Mouse (Mus musculus) intestine, postnatal 0 days (tissue): Measurements from ENCODE around the gene Pik3r1. TPM values are rescaled to one million over a fixed set of nuclear protein-coding genes. Genes with fewer than 3 reads are reported as not detected.

Source experiments
- ATAC-seq: fragments of 200-750 bp; cut with Nextera tagmentation; 2 replicates; pipeline ENCODE4 v1.8.0; 2017; ENCODE audit warnings: mild to moderate bottlenecking, moderate TSS enrichment, moderate library complexity
- H3K27ac ChIP-seq: fragments of 300-500 bp; sonication (generic); 2 replicates; pipeline ENCODE4 v1.5.1; 2014; ENCODE audit warnings: mild to moderate bottlenecking, low read depth, low read length, moderate library complexity
- H3K27me3 ChIP-seq: fragments of 300-500 bp; sonication (generic); replicated peaks from 2 replicates; pipeline ENCODE4 v1.6.1; 2014; ENCODE audit warnings: low read length, mixed read lengths; ENCODE audit not compliant: control insufficient read depth, insufficient read depth
- H3K36me3 ChIP-seq: fragments of 300-500 bp; sonication (generic); 2 replicates; pipeline ENCODE4 v1.6.1; 2014; ENCODE audit warnings: mild to moderate bottlenecking, moderate library complexity; ENCODE audit not compliant: control insufficient read depth, insufficient read depth
- H3K4me1 ChIP-seq: fragments of 300-500 bp; sonication (generic); replicated peaks from 2 replicates; pipeline ENCODE4 v1.6.1; 2014; ENCODE audit warnings: antibody characterized with exemption, low read length, mixed read lengths; ENCODE audit not compliant: control insufficient read depth, insufficient read depth
- H3K4me2 ChIP-seq: fragments of 300-500 bp; sonication (generic); replicated peaks from 2 replicates; pipeline ENCODE4 v1.6.1; 2014; ENCODE audit warnings: low read depth, mild to moderate bottlenecking, moderate library complexity
- H3K4me3 ChIP-seq: fragments of 300-500 bp; sonication (generic); 2 replicates; pipeline ENCODE4 v1.5.1; 2014; ENCODE audit warnings: low read depth, low read length
- H3K9ac ChIP-seq: fragments of 300-500 bp; sonication (generic); 2 replicates; pipeline ENCODE4 v1.6.1; 2014; ENCODE audit warnings: mild to moderate bottlenecking, low read depth, low read length
- H3K9me3 ChIP-seq: fragments of 300-500 bp; sonication (generic); 2 replicates; pipeline ENCODE4 v1.6.1; 2016; ENCODE audit warnings: mixed run types; ENCODE audit not compliant: control insufficient read depth
- CTCF ChIP-seq: sonication (generic); IDR thresholded peaks from 2 replicates; pipeline ENCODE4 v1.5.1; 2016; ENCODE audit warnings: low read depth, mild to moderate bottlenecking, control low read depth, antibody characterized with exemption, moderate library complexity
- WGBS: fragments of 180-500 bp; shearing (Covaris S2); extraction: QIAGEN DNeasy Blood & Tissue Kit; methylation state at CpG from one replicate; pipeline ENCODE4 v1.1.7; 2014; 5-methylcytosine and 5-hydroxymethylcytosine counted together
- polyA plus RNA-seq: library from polyadenylated mRNA; unstranded; fragments of >200 nt; fragmentation: Nextera tagmentation; extraction: Ambion mirVana; gene quantifications from 2 replicates; pipeline ENCODE4 v1.2.1, GENCODE M21; 2015

Pik3r1 gene
- polyA plus RNA-seq, 1 experiment from 2014 or later, result 14.7 TPM

DNA sequence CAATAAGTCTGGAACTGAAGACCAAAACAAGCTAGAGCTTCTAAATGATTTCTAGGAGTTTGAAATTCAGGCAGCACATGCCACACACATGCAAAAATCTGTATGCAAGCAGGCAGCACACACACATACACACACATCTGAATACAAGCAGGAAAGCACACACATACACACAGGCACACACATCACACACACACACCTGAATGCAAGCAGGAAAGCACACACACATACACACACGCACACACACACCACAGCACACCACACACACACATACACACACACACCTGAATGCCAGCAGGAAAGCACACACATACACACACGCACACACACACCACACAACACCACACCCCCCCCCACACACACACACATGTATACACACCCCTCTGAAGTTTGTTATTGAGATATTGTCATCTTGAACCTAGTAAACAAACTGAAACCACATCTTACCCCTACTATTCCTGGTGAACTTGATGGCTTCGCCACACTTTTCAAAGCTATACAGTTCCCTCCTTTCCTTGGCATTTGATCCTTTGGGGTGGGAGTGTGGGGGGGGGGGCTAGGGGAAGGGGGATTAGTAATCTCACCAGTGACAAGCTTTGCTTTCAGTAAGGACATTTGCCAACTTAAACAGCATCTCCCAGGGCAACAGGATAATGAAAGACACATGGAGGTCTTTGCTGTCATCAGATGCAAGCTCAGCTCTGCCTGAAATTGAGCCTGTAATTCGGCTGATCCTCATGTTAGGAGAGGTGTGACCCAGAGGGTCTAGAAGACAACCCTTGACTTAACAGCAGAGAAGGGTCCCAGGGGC, 38.6 kb downstream of the Pik3r1 start:
- 80% methylated on average over 4 of the region's 4 CpGs for WGBS
- Histone ChIP-seq H3K27ac (no peak overlapping the region), H3K4me3 (no peak overlapping the region), H3K4me1 (no peaks in the 10 kb centered on the region; the same call in 1 of the 2 replicates), H3K36me3 (no peaks in the 10 kb centered on the region; the same call in 1 of the 2 replicates), H3K9ac (no peak overlapping the region), H3K27me3 (no peaks in the 10 kb centered on the region), H3K9me3 (no peaks in the 10 kb centered on the region), H3K4me2 (no peak overlapping the region)
- TF ChIP-seq CTCF, result no peak
- 0 out of 2 replicates have a peak, but pooled peaks have one; percentile 36 for ATAC-seq

DNA sequence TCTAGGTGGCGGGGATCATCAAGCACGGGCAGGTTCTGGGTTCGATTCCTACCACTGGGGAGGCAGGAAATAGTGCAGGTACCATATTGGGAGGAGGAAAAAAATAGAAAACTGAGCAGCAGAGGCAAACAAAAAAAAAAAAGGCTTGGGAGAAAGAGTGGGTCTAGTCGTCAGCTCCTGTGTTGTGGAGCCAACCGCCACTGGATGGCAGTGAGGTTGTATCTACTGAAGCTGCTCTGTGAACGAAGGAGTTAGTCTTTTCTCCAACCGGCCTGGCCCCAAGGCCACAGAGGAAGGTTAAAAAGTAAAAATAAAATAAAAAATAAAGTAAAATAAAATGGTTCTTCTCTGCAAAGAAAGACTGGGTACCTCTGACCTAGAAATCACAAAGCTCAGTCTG, 39.2 kb downstream of the Pik3r1 start:
- ATAC-seq, result no peak
- no peak overlapping the region for H3K4me2 ChIP-seq
- 68% methylated on average over 7 of the region's 7 CpGs for WGBS
- H3K27ac ChIP-seq, result no peak overlapping the region
- no peak overlapping the region for H3K9ac ChIP-seq
- peak; percentile 74 for TF ChIP-seq CTCF
- no peaks in the 10 kb centered on the region; the same call in 1 of the 2 replicates for H3K4me1 ChIP-seq
- no peak overlapping the region for H3K4me3 ChIP-seq
- no peaks in the 10 kb centered on the region for H3K9me3 ChIP-seq
- no peaks in the 10 kb centered on the region for H3K27me3 ChIP-seq
- H3K36me3 ChIP-seq, result no peaks in the 10 kb centered on the region; the same call in 1 of the 2 replicates

DNA sequence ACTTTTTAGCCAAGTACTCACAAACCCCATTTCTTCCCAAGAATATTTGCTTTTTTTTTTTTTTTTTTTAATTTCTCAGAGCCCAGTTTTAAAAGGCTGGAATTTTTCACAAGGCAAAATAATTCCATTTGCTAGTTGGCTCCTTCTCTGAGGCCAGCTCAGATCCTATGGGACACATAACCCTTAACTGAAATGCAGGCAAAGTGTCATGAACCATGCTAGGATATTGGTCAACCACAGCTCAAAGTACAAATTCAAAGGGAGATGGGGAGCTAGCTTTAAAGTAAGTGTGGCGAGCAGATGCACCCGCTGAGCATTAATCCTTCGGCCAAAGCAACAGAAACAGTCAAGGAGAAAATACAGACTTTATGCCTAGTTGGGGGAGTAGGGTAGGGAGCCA, 39.7 kb downstream of the Pik3r1 start:
- Histone ChIP-seq H3K36me3 (no peaks in the 10 kb centered on the region; the same call in 1 of the 2 replicates), H3K27ac (no peak overlapping the region), H3K4me3 (no peak overlapping the region), H3K9ac (no peak overlapping the region), H3K4me1 (no peaks in the 10 kb centered on the region; the same call in 1 of the 2 replicates), H3K27me3 (no peaks in the 10 kb centered on the region), H3K9me3 (no peaks in the 10 kb centered on the region), H3K4me2 (no peak overlapping the region)
- TF ChIP-seq CTCF, result no peak
- 83% methylated on average over 3 of the region's 3 CpGs for WGBS
- no peak for ATAC-seq

DNA sequence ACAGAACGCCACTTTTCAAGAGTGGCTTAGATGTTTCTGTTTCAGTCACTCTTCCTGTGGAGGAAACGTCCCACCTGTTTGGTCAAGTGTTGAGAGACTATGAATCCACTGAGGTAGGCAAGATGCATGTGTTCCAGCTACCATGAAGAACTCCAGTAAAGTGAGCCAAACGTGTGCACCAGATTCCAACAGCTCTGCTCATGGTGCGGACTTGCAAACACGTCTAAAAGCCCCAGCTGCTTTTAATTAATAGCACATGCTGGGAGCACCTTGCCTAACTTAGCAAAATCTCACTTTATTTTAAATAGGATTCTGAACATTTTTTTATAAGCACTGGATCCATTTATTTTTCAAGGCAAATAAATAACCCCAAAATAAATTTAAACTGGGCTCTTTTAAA, 40.2 kb downstream of the Pik3r1 start:
- no peak for ATAC-seq

DNA sequence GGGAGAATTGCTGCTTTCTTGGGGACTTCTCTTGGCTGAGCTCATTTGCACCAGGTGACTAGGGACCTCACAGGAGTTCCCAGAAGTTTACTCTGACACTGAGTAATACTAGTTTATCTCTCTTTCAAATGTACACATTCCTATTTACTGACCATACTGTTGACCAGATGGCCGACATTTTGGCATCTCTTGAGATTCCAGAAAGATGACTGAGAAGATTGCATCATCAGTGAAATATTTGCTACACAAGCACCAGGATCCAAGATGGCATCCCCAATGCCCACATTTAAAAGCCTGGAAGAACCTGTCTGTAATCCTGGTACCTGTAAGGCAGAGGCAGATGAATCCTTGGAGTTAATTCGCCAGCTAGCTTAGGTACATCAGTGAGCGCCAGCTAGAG, 41.1 kb downstream of the Pik3r1 start:
- Histone ChIP-seq H3K27me3 (no peaks in the 10 kb centered on the region), H3K27ac (no peak overlapping the region), H3K9ac (no peak overlapping the region), H3K36me3 (peaks cover 3% of the 10 kb centered on the region; the same call in 1 of the 2 replicates), H3K4me3 (no peak overlapping the region), H3K9me3 (no peaks in the 10 kb centered on the region), H3K4me1 (peaks cover 3% of the 10 kb centered on the region; the same call in 1 of the 2 replicates), H3K4me2 (no peak overlapping the region)
- no peak for TF ChIP-seq CTCF
- 81% methylated on average over 3 of the region's 3 CpGs for WGBS
- ATAC-seq, result no peak

More for the DNA sequence above, 40.2 kb downstream of the Pik3r1 start:
- Histone ChIP-seq H3K4me3 (no peak overlapping the region), H3K9ac (no peak overlapping the region), H3K4me1 (no peaks in the 10 kb centered on the region; the same call in 1 of the 2 replicates), H3K36me3 (no peaks in the 10 kb centered on the region; the same call in 1 of the 2 replicates), H3K27me3 (no peaks in the 10 kb centered on the region), H3K27ac (no peak overlapping the region), H3K9me3 (no peaks in the 10 kb centered on the region), H3K4me2 (no peak overlapping the region)
- TF ChIP-seq CTCF, result no peak
- 73% methylated on average over 5 of the region's 5 CpGs for WGBS

DNA sequence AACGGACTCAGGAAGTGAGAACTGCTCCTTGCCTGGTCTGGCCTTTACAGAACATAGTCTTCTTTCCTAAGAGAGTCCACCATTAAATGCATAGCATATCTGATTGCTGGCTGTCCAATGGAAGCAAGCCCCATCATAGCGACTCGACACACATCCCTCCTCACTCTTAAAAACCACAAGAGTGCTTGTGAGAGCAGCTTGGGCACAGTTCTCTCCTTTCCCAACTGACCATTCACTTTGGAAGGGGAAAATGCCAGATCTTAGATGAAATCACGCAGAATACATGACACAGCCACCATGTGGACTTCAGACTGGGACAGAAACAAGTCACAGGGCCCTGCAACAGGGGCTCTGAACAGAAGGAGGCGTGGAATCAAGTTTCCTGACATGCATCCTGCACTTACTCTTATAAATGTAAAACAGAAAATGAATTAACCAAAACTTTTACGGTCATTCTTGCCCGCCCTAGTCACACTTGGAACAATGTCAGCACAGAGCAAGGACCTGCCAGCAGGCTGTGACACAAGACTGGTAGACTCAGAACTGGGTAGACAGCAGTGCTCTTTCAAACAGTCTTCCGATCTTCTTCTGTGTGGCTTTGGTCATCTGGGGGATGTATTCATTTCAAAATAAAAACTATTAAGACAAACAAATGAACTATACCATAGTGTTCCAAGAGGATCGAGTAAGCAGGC, 46.0 kb downstream of the Pik3r1 start:
- no peak for ATAC-seq
- WGBS, result 83% methylated on average over 9 of the region's 9 CpGs
- TF ChIP-seq CTCF, result no peak
- Histone ChIP-seq H3K9me3 (no peaks in the 10 kb centered on the region), H3K27ac (no peak overlapping the region), H3K4me2 (no peak overlapping the region), H3K4me3 (no peak overlapping the region), H3K4me1 (0 out of 2 replicates have a peak, but pooled peaks cover 3% of the 10 kb centered on the region), H3K36me3 (0 out of 2 replicates have a peak, but pooled peaks cover 3% of the 10 kb centered on the region), H3K9ac (no peak overlapping the region), H3K27me3 (no peaks in the 10 kb centered on the region)
